ENCODE assay signal across 13 mouse cellular contexts in genomic region chr11:57683125-57683524, GRCm38 (mm10). TPM values are rescaled to one million over a fixed set of nuclear protein-coding genes. Genes with fewer than 3 reads are reported as not detected.
DNase-seq lines count a peak whose midpoint lies in the region; ATAC-seq lines count a peak whose summit lies in the region.
"Had no signal": no experiment of that assay in that cellular context is flagged by ENCODE, and none has a peak within 500 bp of the region (broad histone marks: within the 10 kb centered on the region; RNA-seq: fewer than 3 reads in every experiment).

No protein-coding gene starts in this region.

- H3K27ac ChIP-seq in midbrain, embryonic 10.5 days (replicated peaks) = peak overlapping the region; percentile 29; the same call in 1 of the 2 replicates
- no peak overlapping the region for H3K27ac ChIP-seq in midbrain, embryonic 11.5 days (ENCODE audit: low read depth, low read length)
- peak overlapping the region; percentile 3; the same call in 1 of the 2 replicates for H3K27ac ChIP-seq in stomach, embryonic 15.5 days

- H3K27me3 ChIP-seq in midbrain, embryonic 10.5 days (ENCODE audit: low read depth, poor library complexity, severe bottlenecking) = peaks cover 8% of the 10 kb centered on the region; the same call in 1 of the 2 replicates
- H3K27me3 ChIP-seq in midbrain, embryonic 11.5 days (ENCODE audit: control insufficient read depth, insufficient read depth, low read length) = no peaks in the 10 kb centered on the region
- no peaks in the 10 kb centered on the region for H3K27me3 ChIP-seq in stomach, embryonic 15.5 days (replicated peaks)

- no peak overlapping the region for H3K4me2 ChIP-seq in midbrain, embryonic 11.5 days
- H3K4me2 ChIP-seq in stomach, embryonic 15.5 days = no peak overlapping the region
- H3K4me2 ChIP-seq: heart, embryonic 11.5 days had no signal

- no peak for DNase-seq in frontal cortex, postnatal 25 days (ENCODE audit: low spot score in 2 of 2)
- DNase-seq in midbrain, embryonic 10.5 days (ENCODE audit: low spot score) = no peak
- no peak for DNase-seq in midbrain, embryonic 11.5 days (ENCODE audit: low spot score, missing footprints)
- DNase-seq in cerebellum, postnatal 25 days = no peak
- no peak for DNase-seq in gastrocnemius, adult 18-20 months (ENCODE audit: low spot score)
- DNase-seq: cerebellum, adult 11 months; heart, postnatal 36 days had no signal

- ATAC-seq in frontal cortex, adult (ENCODE audit: low TSS enrichment) = peak; percentile 20; the same call in 1 of the 2 replicates
- ATAC-seq in midbrain, embryonic 11.5 days (ENCODE audit: low FRiP score) = no peak
- peak; percentile 68 for ATAC-seq in activated CD4-positive, CD25-positive, alpha-beta regulatory T cell, adult 4 months
- ATAC-seq in stomach, embryonic 15.5 days (ENCODE audit: insufficient read depth, low FRiP score, low read depth) = no peak
- ATAC-seq: intestine, postnatal 0 days had no signal

- no peak overlapping the region for H3K4me3 ChIP-seq in midbrain, embryonic 10.5 days
- no peak overlapping the region for H3K4me3 ChIP-seq in midbrain, embryonic 11.5 days (ENCODE audit: low read depth, low read length)
- H3K4me3 ChIP-seq in stomach, embryonic 15.5 days (replicated peaks) = no peak overlapping the region
- H3K4me3 ChIP-seq: megakaryocyte, embryonic 14.5 days had no signal

- H3K36me3 ChIP-seq in midbrain, embryonic 10.5 days = peaks cover 18% of the 10 kb centered on the region
- H3K36me3 ChIP-seq in midbrain, embryonic 11.5 days (ENCODE audit: control insufficient read depth, insufficient read depth, low read length) = no peaks in the 10 kb centered on the region
- H3K36me3 ChIP-seq in stomach, embryonic 15.5 days = no peaks in the 10 kb centered on the region

- H3K4me1 ChIP-seq in midbrain, embryonic 10.5 days = peaks cover 82% of the 10 kb centered on the region
- H3K4me1 ChIP-seq in midbrain, embryonic 11.5 days (ENCODE audit: control insufficient read depth, insufficient read depth, low read length) = peaks cover 20% of the 10 kb centered on the region
- peaks cover 33% of the 10 kb centered on the region for H3K4me1 ChIP-seq in stomach, embryonic 15.5 days

- H3K9ac ChIP-seq in midbrain, embryonic 11.5 days (ENCODE audit: low read length) = no peak overlapping the region
- no peak overlapping the region for H3K9ac ChIP-seq in stomach, embryonic 15.5 days

- WGBS in midbrain, embryonic 10.5 days = 88% methylated on average over 12 of the region's 12 CpGs
- WGBS in midbrain, embryonic 11.5 days = 81% methylated on average over 12 of the region's 12 CpGs
- 46% methylated on average over 12 of the region's 12 CpGs for WGBS in stomach, embryonic 15.5 days

- H3K9me3 ChIP-seq in midbrain, embryonic 10.5 days (replicated peaks) = no peaks in the 10 kb centered on the region; the same call in 1 of the 2 replicates
- H3K9me3 ChIP-seq in midbrain, embryonic 11.5 days (ENCODE audit: control insufficient read depth, low read length) = no peaks in the 10 kb centered on the region
- no peaks in the 10 kb centered on the region for H3K9me3 ChIP-seq in stomach, embryonic 15.5 days

RNA-seq across cellular contexts. Expression of gene Galnt10, which starts 37.9 kb away (rescaled TPM):
- 28.1 and 30.7 TPM in 2 replicates for polyA plus RNA-seq in midbrain, embryonic 10.5 days (2016; fragmentation: Nextera tagmentation; extraction: Ambion mirVana)
- polyA plus RNA-seq in midbrain, embryonic 11.5 days (2014; fragmentation: Nextera tagmentation; extraction: Ambion mirVana) = 12.1 and 13.9 TPM in 2 replicates
- polyA plus RNA-seq in activated CD4-positive, CD25-positive, alpha-beta regulatory T cell, adult 4 months (2017; shearing (Covaris generic)) = 1 to 10 TPM; 4.1 to 7.6 TPM
- polyA plus RNA-seq in stomach, embryonic 15.5 days (2015; fragmentation: Nextera tagmentation; extraction: Ambion mirVana) = 19.8 and 20.5 TPM in 2 replicates
- total RNA-seq in gastrocnemius, adult 18-20 months (2021) = 1 to 10 TPM; 4.0 to 4.2 TPM

Comparison
In these comparisons a context has a peak if more than half of its experiments do, and no peak if none do; other contexts are left out.
1. ATAC-seq: peak in frontal cortex, adult (single experiment) and activated CD4-positive, CD25-positive, alpha-beta regulatory T cell, adult 4 months (single experiment); none in midbrain, embryonic 11.5 days (single experiment) and stomach, embryonic 15.5 days (single experiment).